Mouse (Mus musculus) embryonic facial prominence, embryonic 14.5 days (tissue): ENCODE measurements around the gene Afdn. TPM values are rescaled to one million over a fixed set of nuclear protein-coding genes. Genes with fewer than 3 reads are reported as not detected.
"Not testable (repeated sequence)": the region's sequence is repeated elsewhere in the genome, so short reads cannot be mapped to it uniquely, and the experiment has no call there.

ENCODE experiments used
- ATAC-seq: fragments of 200-750 bp; cut with Nextera tagmentation; 2 replicates; pipeline ENCODE4 v1.8.0; 2017; ENCODE audit warnings: low read depth, moderate number of reproducible peaks, moderate TSS enrichment
- DNase-seq: peaks from one replicate; pipeline ENCODE4 v3.0.0-alpha.2; 2015; ENCODE audit warnings: low spot score
- H3K27ac ChIP-seq: fragments of 300-500 bp; sonication (generic); replicated peaks from 2 replicates; pipeline ENCODE4 v1.5.1; 2014; ENCODE audit warnings: low read depth, mild to moderate bottlenecking, low read length, moderate library complexity
- H3K27me3 ChIP-seq: fragments of 300-500 bp; sonication (generic); replicated peaks from 2 replicates; pipeline ENCODE4 v1.6.1; 2014; ENCODE audit warnings: low read length; ENCODE audit not compliant: control insufficient read depth, insufficient read depth
- H3K36me3 ChIP-seq: fragments of 300-500 bp; sonication (generic); 2 replicates; pipeline ENCODE4 v1.6.1; 2014; ENCODE audit warnings: low read length, mixed read lengths; ENCODE audit not compliant: control insufficient read depth, insufficient read depth
- H3K4me1 ChIP-seq: fragments of 300-500 bp; sonication (generic); 2 replicates; pipeline ENCODE4 v1.6.1; 2014; ENCODE audit warnings: antibody characterized with exemption, low read length; ENCODE audit not compliant: control insufficient read depth, insufficient read depth
- H3K4me2 ChIP-seq: fragments of 300-500 bp; sonication (generic); 2 replicates; pipeline ENCODE4 v1.6.1; 2014; ENCODE audit warnings: low read depth, mild to moderate bottlenecking, low read length, moderate library complexity, mixed read lengths
- H3K4me3 ChIP-seq: fragments of 300-500 bp; sonication (generic); 2 replicates; pipeline ENCODE4 v1.5.1; 2014; ENCODE audit warnings: low read depth, mild to moderate bottlenecking, low read length
- H3K9ac ChIP-seq: fragments of 300-500 bp; sonication (generic); 2 replicates; pipeline ENCODE4 v1.6.1; 2014; ENCODE audit warnings: low read depth, mild to moderate bottlenecking, low read length, moderate library complexity, mixed read lengths
- H3K9me3 ChIP-seq: fragments of 300-500 bp; sonication (generic); 2 replicates; pipeline ENCODE4 v1.6.1; 2016; ENCODE audit warnings: low read length; ENCODE audit not compliant: control insufficient read depth
- WGBS: fragments of 180-500 bp; shearing (Covaris S2); extraction: QIAGEN DNeasy Blood & Tissue Kit; methylation state at CpG from one replicate; pipeline ENCODE4 v1.1.7; 2014; 5-methylcytosine and 5-hydroxymethylcytosine counted together
- polyA plus RNA-seq: library from polyadenylated mRNA; unstranded; fragments of >200 nt; fragmentation: Nextera tagmentation; extraction: Ambion mirVana; gene quantifications from 2 replicates; pipeline ENCODE4 v1.2.1, GENCODE M21; 2014

Gene Afdn
- polyA plus RNA-seq, 1 experiment from 2014 or later, result 69.3 TPM

DNA sequence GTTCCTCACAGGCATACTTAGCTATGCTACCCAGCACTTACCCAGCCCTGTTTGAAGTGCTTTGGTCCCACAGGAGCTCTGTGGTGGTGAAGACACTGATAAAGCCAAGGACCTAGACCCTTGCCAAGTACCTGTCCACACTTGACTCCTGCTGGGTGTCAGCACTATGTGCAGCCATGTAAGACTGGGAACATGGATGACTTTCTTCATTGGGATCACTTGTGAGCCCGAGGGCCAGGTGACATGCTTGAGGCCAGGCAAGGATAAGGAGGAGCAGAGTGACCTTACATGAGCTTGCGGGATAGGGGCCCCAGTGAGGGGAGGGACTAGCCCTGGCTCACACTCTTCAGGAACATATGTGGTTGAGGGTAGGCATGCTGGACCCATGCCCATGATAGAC is 178.9 kb downstream of the Afdn start:
- ATAC-seq, H3K4me2 ChIP-seq, DNase-seq, H3K9ac ChIP-seq, H3K27ac ChIP-seq, H3K4me3 ChIP-seq, H3K36me3 ChIP-seq, H3K9me3 ChIP-seq, H3K4me1 ChIP-seq, H3K27me3 ChIP-seq: not testable (repeated sequence)
- WGBS, result 77% methylated on average over 2 of the region's 2 CpGs

GRCm38 (mm10) chr17:13940487-13940886 is 180.1 kb downstream of the Afdn start:
- ATAC-seq, result no peak
- H3K9me3 ChIP-seq, result no peaks in the 10 kb centered on the region
- no peaks in the 10 kb centered on the region for H3K27me3 ChIP-seq
- WGBS, result 81% methylated on average over 1 of the region's 1 CpGs
- no peaks in the 10 kb centered on the region for H3K36me3 ChIP-seq
- DNase-seq, result no peak
- H3K4me3 ChIP-seq, result no peak overlapping the region
- no peak overlapping the region for H3K4me2 ChIP-seq
- H3K4me1 ChIP-seq, result no peaks in the 10 kb centered on the region
- H3K9ac ChIP-seq, result no peak overlapping the region
- no peak overlapping the region for H3K27ac ChIP-seq

- not testable (repeated sequence) for H3K4me2 ChIP-seq, ATAC-seq, DNase-seq, H3K4me1 ChIP-seq, H3K9ac ChIP-seq, H3K4me3 ChIP-seq, H3K27ac ChIP-seq, H3K27me3 ChIP-seq, H3K9me3 ChIP-seq, H3K36me3 ChIP-seq
- WGBS, result 93% methylated on average over 1 of the region's 2 CpGs
Measured at GRCm38 (mm10) chr17:13948073-13948472, 187.7 kb downstream of the Afdn start, which contains the start of gene Gm7168. Gene Gm7168, plus strand, starts transcription at chr17:13948373.

GRCm38 (mm10) chr17:13951570-13951969 is 191.2 kb downstream of the Afdn start:
- DNase-seq, H3K9ac ChIP-seq, H3K4me3 ChIP-seq, H3K36me3 ChIP-seq, H3K4me1 ChIP-seq, H3K4me2 ChIP-seq, H3K9me3 ChIP-seq, ATAC-seq, H3K27ac ChIP-seq, H3K27me3 ChIP-seq: not testable (repeated sequence)
- WGBS, result 89% methylated on average over 1 of the region's 1 CpGs

Other genes starting within 250 kb of the Afdn start
- gene Tcte2, start 1.3 kb downstream of the Afdn start, polyA plus RNA-seq, result 3.2 and 4.6 TPM in 2 replicates
- gene Gm7168, start 187.8 kb downstream of the Afdn start, polyA plus RNA-seq, result not detected in 2 replicates
- not detected in 2 replicates for gene Gm7356, start 243.2 kb downstream of the Afdn start, polyA plus RNA-seq